Mouse (Mus musculus) left cerebral cortex, postnatal 14 days (tissue): Measurements from ENCODE around the gene Inppl1. TPM values are rescaled to one million over a fixed set of nuclear protein-coding genes. Genes with fewer than 3 reads are reported as not detected.

Experiments used
- DNase-seq, 2 experiments: peaks; one replicate each; pipeline ENCODE4 v3.0.0; 2021 to 2022; ENCODE audit warnings: low spot score in 2 of 2, mixed read lengths in 1 of 2
- intact Hi-C: fragments of 180-260 bp; cut with DNase I; formaldehyde crosslinking; loops from one replicate; pipeline ENCODE4 v1.15.1; 2025
- microRNA-seq, 2 experiments: library from miRNA; unstranded; fragments of <30 nt; microRNA quantifications; one replicate each; pipeline ENCODE4 v1.2.0; 2022
- total RNA-seq, 2 experiments: library from RNA; stranded (reverse); gene quantifications; 2 replicates each; pipeline ENCODE4 v1.2.3; 2021

Gene Inppl1
- total RNA-seq, 2 experiments from 2014 or later: 23.0 to 27.3 TPM

DNA sequence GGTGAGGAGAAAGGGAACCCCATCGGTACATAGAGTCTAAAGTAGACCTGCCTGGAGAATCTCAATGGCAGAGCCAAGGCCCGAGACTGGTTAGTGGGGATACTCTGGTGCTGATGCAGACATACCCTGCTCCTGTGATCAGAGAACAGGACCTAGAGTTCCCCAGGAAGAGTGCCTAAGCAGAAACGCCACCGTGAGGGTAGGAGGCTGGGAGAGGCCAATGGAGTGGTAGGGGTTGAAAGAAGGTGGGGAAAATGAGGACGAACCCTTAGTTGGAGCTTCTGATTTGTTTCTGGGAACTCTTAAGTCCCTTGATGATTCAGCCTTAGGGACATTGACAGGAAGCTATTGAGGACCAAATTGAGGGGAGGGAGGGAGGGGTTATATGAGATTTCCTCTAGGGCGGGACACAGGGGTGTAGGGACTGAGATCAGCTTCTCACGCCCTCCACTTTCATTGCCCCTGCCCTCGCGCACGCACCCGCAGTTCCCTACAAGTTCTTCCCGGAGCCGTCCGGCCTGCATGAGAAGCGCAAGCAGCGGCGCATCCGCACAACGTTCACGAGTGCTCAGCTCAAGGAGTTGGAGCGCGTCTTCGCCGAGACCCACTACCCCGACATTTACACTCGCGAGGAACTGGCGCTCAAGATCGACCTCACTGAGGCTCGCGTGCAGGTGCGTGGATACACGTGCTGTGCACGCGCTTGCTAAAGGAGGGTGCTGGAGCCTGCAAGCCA is 17.6 kb downstream of the Inppl1 start:
- intact Hi-C loops: no loop called here
- no peak for DNase-seq

GRCm38 (mm10) chr7:101817861-101818401 is 20.1 kb downstream of the Inppl1 start, which contains the start of gene Phox2a:
Phox2a (plus strand) TSS chr7:101818313.
- intact Hi-C loops: no loop called here

DNA sequence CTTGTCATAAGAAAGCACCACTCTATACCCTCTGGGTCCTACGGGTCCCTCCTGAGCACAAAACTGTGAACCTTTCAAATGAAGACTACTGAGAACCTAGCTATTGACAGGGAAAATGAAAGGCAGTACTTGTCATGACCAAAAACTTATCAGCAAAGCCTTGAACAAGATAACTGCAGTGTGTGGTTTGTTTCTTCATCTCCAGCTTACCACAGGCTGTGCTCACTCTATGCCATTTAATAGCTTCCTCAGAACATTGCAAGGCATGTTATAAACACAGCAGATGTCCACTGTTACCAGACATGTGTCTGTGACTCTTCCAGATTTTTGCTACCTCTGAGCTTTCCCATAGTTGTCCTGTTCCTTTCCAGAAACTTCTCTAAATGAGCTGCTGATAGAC is 61.0 kb downstream of the Inppl1 start:
- intact Hi-C loops: no loop called here
- no peak for DNase-seq

More at GRCm38 (mm10) chr7:101817861-101818401, 20.1 kb downstream of the Inppl1 start, which contains the start of gene Phox2a:
- no peak for DNase-seq

- intact Hi-C loops: no loop called here
- peak; percentile 30 to 39 for DNase-seq
These were observed 65.3 kb downstream of the Inppl1 start for GRCm38 (mm10) chr7:101772687-101773086.

Small RNA genes lying within 50 kb of the gene (microRNA-seq; reads per million reads assigned to microRNA genes)
- 0 reads per million in 2 experiments for gene Gm22655

Other genes with a start within 250 kb of the Inppl1 start
- gene Clpb, start 174.6 kb downstream of the Inppl1 start, total RNA-seq: 10 to 100 TPM; 47.6 to 50.4 TPM
- not detected for gene Phox2a, start 19.9 kb downstream of the Inppl1 start, total RNA-seq
- under 1 TPM; 0.76 to 0.83 TPM for gene Folr2, start 19.0 kb upstream of the Inppl1 start, total RNA-seq
- 10 to 100 TPM; 29.5 to 32.7 TPM for gene Anapc15, start 25.5 kb upstream of the Inppl1 start, total RNA-seq
- gene Folr1, start 32.6 kb upstream of the Inppl1 start, total RNA-seq: 1 to 10 TPM; 4.2 to 5.7 TPM
- 100 to 1,000 TPM; 102 TPM for gene Lamtor1, start 67.7 kb upstream of the Inppl1 start, total RNA-seq
- under 1 TPM in 1 of 2 experiments, not detected in 1; 0.11 TPM for gene Tomt, start 68.1 kb upstream of the Inppl1 start, total RNA-seq
- 1 to 10 TPM; 3.9 to 4.5 TPM for gene Lrrc51, start 95.7 kb upstream of the Inppl1 start, total RNA-seq
- 10 to 100 TPM; 58.5 to 60.8 TPM for gene Numa1, start 95.9 kb upstream of the Inppl1 start, total RNA-seq
- 1 to 10 TPM; 7.7 to 8.0 TPM for gene Il18bp, start 180.5 kb upstream of the Inppl1 start, total RNA-seq
- 10 to 100 TPM; 38.4 to 49.9 TPM for gene Rnf121, start 227.2 kb upstream of the Inppl1 start, total RNA-seq
- 10 to 100 TPM; 20.4 to 22.5 TPM for gene Xndc1, start 227.3 kb upstream of the Inppl1 start, total RNA-seq
- 1 to 10 TPM; 1.4 to 1.8 TPM for gene Xntrpc, start 227.5 kb upstream of the Inppl1 start, total RNA-seq
- gene Trpc2, start 244.9 kb upstream of the Inppl1 start, total RNA-seq: under 1 TPM; 0.74 to 0.77 TPM